Comparison of ENCODE assay signal across 11 mouse cellular contexts in genomic region chr17:72966091-72966531, GRCm38 (mm10). TPM values are rescaled to one million over a fixed set of nuclear protein-coding genes. Genes with fewer than 3 reads are reported as not detected.
DNase-seq lines count a peak whose midpoint lies in the region; ATAC-seq lines count a peak whose summit lies in the region.
"Had no signal": no experiment of that assay in that cellular context is flagged by ENCODE, and none has a peak within 500 bp of the region (broad histone marks: within the 10 kb centered on the region; RNA-seq: fewer than 3 reads in every experiment).

No protein-coding gene starts in this region.

- no peak overlapping the region for H3K9ac ChIP-seq in forebrain, embryonic 15.5 days (replicated peaks)
- H3K9ac ChIP-seq: liver, embryonic 14.5 days had no signal

- peaks cover 22% of the 10 kb centered on the region for H3K4me1 ChIP-seq in heart, embryonic 10.5 days
- H3K4me1 ChIP-seq in forebrain, embryonic 15.5 days: peaks cover 7% of the 10 kb centered on the region; the same call in 1 of the 2 replicates

- H3K27ac ChIP-seq in heart, embryonic 10.5 days: peak overlapping the region; percentile 72; the same call in 1 of the 2 replicates
- peak overlapping the region; percentile 21; the same call in 1 of the 2 replicates for H3K27ac ChIP-seq in forebrain, embryonic 15.5 days (replicated peaks)
- H3K27ac ChIP-seq: liver, embryonic 14.5 days had no signal

- no peaks in the 10 kb centered on the region for H3K36me3 ChIP-seq in heart, embryonic 10.5 days
- no peaks in the 10 kb centered on the region for H3K36me3 ChIP-seq in forebrain, embryonic 15.5 days

- no peaks in the 10 kb centered on the region for H3K9me3 ChIP-seq in heart, embryonic 10.5 days
- no peaks in the 10 kb centered on the region for H3K9me3 ChIP-seq in forebrain, embryonic 15.5 days

- H3K27me3 ChIP-seq in heart, embryonic 10.5 days (ENCODE audit: insufficient read depth, poor library complexity, severe bottlenecking): no peaks in the 10 kb centered on the region
- no peaks in the 10 kb centered on the region for H3K27me3 ChIP-seq in forebrain, embryonic 15.5 days

- intact Hi-C loops in heart, postnatal 25 days (cut with DNase I): no loop called here

- WGBS in heart, embryonic 10.5 days: 34% methylated on average over 5 of the region's 5 CpGs
- whole genome bisulfite sequencing in forebrain, embryonic 15.5 days: 46% methylated on average over 5 of the region's 5 CpGs

- H3K4me3 ChIP-seq in heart, embryonic 10.5 days: no peak overlapping the region
- H3K4me3 ChIP-seq in forebrain, embryonic 15.5 days: no peak overlapping the region

- no peak for DNase-seq in heart, embryonic 10.5 days (ENCODE audit: low spot score)
- no peak for DNase-seq in heart, postnatal 25 days (ENCODE audit: low spot score)
- peak; percentile 57 to 58 for DNase-seq in right cerebral cortex, postnatal 10 days (ENCODE audit: low spot score in 2 of 2)
- no peak for DNase-seq in right cerebral cortex, adult 2 months (ENCODE audit: low spot score in 2 of 2)
- DNase-seq in yolk sac, embryonic 10.5 days (ENCODE audit: low spot score): peak; percentile 3
- no peak for DNase-seq in ovary, postnatal 10 days (ENCODE audit: low spot score)
- no peak for DNase-seq in urinary bladder, postnatal 25 days (ENCODE audit: low spot score)
- DNase-seq: cerebellum, postnatal 10 days; gastrocnemius, postnatal 10 days had no signal

- H3K4me2 ChIP-seq in forebrain, embryonic 15.5 days (replicated peaks): no peak overlapping the region

- peak; percentile 70; the same call in 1 of the 2 replicates for ATAC-seq in forebrain, embryonic 15.5 days (replicated peaks)

RNA-seq across cellular contexts. Expression of gene Lbh, which starts 48.0 kb away (rescaled TPM):
- polyA plus RNA-seq in heart, embryonic 10.5 days (2016; fragmentation: Nextera tagmentation; extraction: Ambion mirVana): 10.8 and 15.4 TPM in 2 replicates
- 100 to 1,000 TPM; 390 to 430 TPM for total RNA-seq in heart, postnatal 25 days (2021)
- 4.5 and 4.6 TPM in 2 replicates for polyA plus RNA-seq in forebrain, embryonic 15.5 days (2015; fragmentation: Nextera tagmentation; extraction: Ambion mirVana)

Comparison
In these comparisons a context has a peak if more than half of its experiments do, and no peak if none do; other contexts are left out.
1. DNase-seq: peak in right cerebral cortex, postnatal 10 days (2 of 2) and yolk sac, embryonic 10.5 days (single experiment); none in heart, embryonic 10.5 days (single experiment), heart, postnatal 25 days (single experiment), right cerebral cortex, adult 2 months (0 of 2), ovary, postnatal 10 days (single experiment) and urinary bladder, postnatal 25 days (single experiment).